Comparison of ENCODE assay signal across 12 mouse cellular contexts in genomic region chr9:72205815-72206214, GRCm38 (mm10).
"Had no signal": no experiment of that assay in that cellular context is flagged by ENCODE, and none has a peak within 500 bp of the region (broad histone marks: within the 10 kb centered on the region; RNA-seq: fewer than 3 reads in every experiment).

No protein-coding gene starts in this region.

- DNase-seq: kidney, adult 2 months; kidney, postnatal 14 days; lung, adult 2 months; lung, postnatal 36 days; midbrain, embryonic 14.5 days; right cerebral cortex, postnatal 4 days; spleen, adult 18-20 months had no signal

- H3K27ac ChIP-seq: kidney, embryonic 15.5 days; limb, embryonic 10.5 days; liver, embryonic 15.5 days; neural tube, embryonic 12.5 days; stomach, embryonic 15.5 days had no signal

- H3K4me3 ChIP-seq: kidney, embryonic 15.5 days; limb, embryonic 10.5 days; liver, embryonic 15.5 days; neural tube, embryonic 12.5 days; stomach, embryonic 15.5 days had no signal
